Mouse (Mus musculus) brain, embryonic 14.5 days (tissue): ENCODE data around the gene Phf11a. TPM values are rescaled to one million over a fixed set of nuclear protein-coding genes. Genes with fewer than 3 reads are reported as not detected.
A peak's percentile ranks its signal among the peaks of the same experiment; 100 is the strongest.
"Not testable (repeated sequence)": the region's sequence is repeated elsewhere in the genome, so short reads cannot be mapped to it uniquely, and the experiment has no call there.

Experiments
- DNase-seq: peaks from one replicate; pipeline ENCODE4 v3.0.0-alpha.2; 2011; ENCODE audit warnings: low read depth
- CTCF ChIP-seq: fragments of 200-500 bp; IDR thresholded peaks from 2 replicates; pipeline ENCODE4 v1.5.1; 2012; ENCODE audit warnings: inconsistent platforms, mild to moderate bottlenecking, moderate library complexity, borderline replicate concordance; ENCODE audit not compliant: insufficient read depth, insufficient read length; ENCODE audit errors: extremely low read depth
- POLR2A ChIP-seq: fragments of 200-500 bp; IDR thresholded peaks from 2 replicates; pipeline ENCODE4 v1.6.1; 2012; ENCODE audit warnings: mild to moderate bottlenecking, inconsistent platforms, borderline replicate concordance; ENCODE audit not compliant: poor library complexity, insufficient read depth, insufficient read length, severe bottlenecking; ENCODE audit errors: extremely low read depth
- polyA plus RNA-seq: library from polyadenylated mRNA; depleted of rRNA; stranded (reverse); fragments of >200 nt; gene quantifications from 2 replicates; pipeline ENCODE4 v1.2.3, GENCODE M21; 2012; rRNA removed

Phf11a gene
- not detected in 2 replicates for polyA plus RNA-seq

GRCm38 (mm10) chr14:59297391-59297790, at the start of gene Phf11a:
Gene Phf11a, minus strand, starts transcription at chr14:59297522.
- not testable (repeated sequence) for DNase-seq

- DNase-seq: not testable (repeated sequence)
These were observed 43.9 kb upstream of the Phf11a start, which contains the start of gene Phf11b for GRCm38 (mm10) chr14:59341189-59341588. Gene Phf11b, minus strand, starts transcription at chr14:59341351.

GRCm38 (mm10) chr14:59339541-59339940, 42.2 kb upstream of the Phf11a start:
- TF ChIP-seq POLR2A (no peak), CTCF (no peak)
- no peak for DNase-seq

GRCm38 (mm10) chr14:59336056-59336455, 38.7 kb upstream of the Phf11a start:
- not testable (repeated sequence) for DNase-seq

- TF ChIP-seq CTCF: peak; percentile 35; the same call in 1 of the 2 replicates
- peak; percentile 27 for DNase-seq
These were observed 33.2 kb upstream of the Phf11a start for GRCm38 (mm10) chr14:59330499-59330898.

- DNase-seq: not testable (repeated sequence)
These were observed 22.6 kb upstream of the Phf11a start for GRCm38 (mm10) chr14:59319970-59320369.

- DNase-seq: not testable (repeated sequence)
These were observed 21.7 kb upstream of the Phf11a start for GRCm38 (mm10) chr14:59319036-59319435.

- not testable (repeated sequence) for DNase-seq
These were observed 5.6 kb downstream of the Phf11a start for GRCm38 (mm10) chr14:59291769-59292168.

- DNase-seq: not testable (repeated sequence)
These were observed 22.4 kb downstream of the Phf11a start for GRCm38 (mm10) chr14:59274961-59275360.

GRCm38 (mm10) chr14:59260056-59260455, 37.3 kb downstream of the Phf11a start, which contains the start of gene Gm6904:
Gene Gm6904, minus strand, starts transcription at chr14:59260216.
- no peak for DNase-seq

GRCm38 (mm10) chr14:59255861-59256260, 41.5 kb downstream of the Phf11a start:
- not testable (repeated sequence) for DNase-seq

More at GRCm38 (mm10) chr14:59260056-59260455, 37.3 kb downstream of the Phf11a start, which contains the start of gene Gm6904:
- no peak for TF ChIP-seq POLR2A
- TF ChIP-seq CTCF: no peak

- peak; percentile 24; the same call in 1 of the 2 replicates for TF ChIP-seq CTCF
These were observed 47.0 kb downstream of the Phf11a start for GRCm38 (mm10) chr14:59250350-59250749.

GRCm38 (mm10) chr14:59233635-59234034, 63.7 kb downstream of the Phf11a start:
- DNase-seq: no peak
- TF ChIP-seq CTCF: no peak
- TF ChIP-seq POLR2A: no peak

More at GRCm38 (mm10) chr14:59250350-59250749, 47.0 kb downstream of the Phf11a start:
- DNase-seq: peak; percentile 47

- DNase-seq: no peak
- TF ChIP-seq POLR2A (no peak), CTCF (peak; percentile 1; the same call in 1 of the 2 replicates)
These were observed 65.3 kb downstream of the Phf11a start for GRCm38 (mm10) chr14:59232003-59232402.
